Mouse (Mus musculus) kidney, postnatal 0 days (tissue): ENCODE data around the gene Hmgcr. TPM values are rescaled to one million over a fixed set of nuclear protein-coding genes. Genes with fewer than 3 reads are reported as not detected.

Source experiments
- ATAC-seq: fragments of 200-750 bp; cut with Nextera tagmentation; replicated peaks from 2 replicates; pipeline ENCODE4 v1.8.0; 2017; ENCODE audit warnings: low read depth, moderate number of reproducible peaks, moderate TSS enrichment, moderate library complexity; ENCODE audit not compliant: low FRiP score
- DNase-seq: peaks from one replicate; pipeline ENCODE4 v3.0.0-alpha.2; 2016; ENCODE audit warnings: low spot score
- H3K27ac ChIP-seq: fragments of 300-500 bp; sonication (generic); 2 replicates; pipeline ENCODE4 v1.5.1; 2014; ENCODE audit warnings: mild to moderate bottlenecking
- H3K27me3 ChIP-seq: fragments of 300-500 bp; sonication (generic); 2 replicates; pipeline ENCODE4 v1.6.1; 2014; ENCODE audit warnings: low read length, mixed read lengths; ENCODE audit not compliant: insufficient read depth
- H3K36me3 ChIP-seq: fragments of 300-500 bp; sonication (generic); 2 replicates; pipeline ENCODE4 v1.6.1; 2014; ENCODE audit warnings: low read length, mixed read lengths; ENCODE audit not compliant: insufficient read depth
- H3K4me1 ChIP-seq: fragments of 300-500 bp; sonication (generic); replicated peaks from 2 replicates; pipeline ENCODE4 v1.6.1; 2014; ENCODE audit warnings: antibody characterized with exemption, low read length, mixed read lengths; ENCODE audit not compliant: insufficient read depth
- H3K4me2 ChIP-seq: fragments of 300-500 bp; sonication (generic); 2 replicates; pipeline ENCODE4 v1.6.1; 2014; ENCODE audit warnings: mild to moderate bottlenecking, low read length, moderate library complexity, mixed read lengths
- H3K4me3 ChIP-seq: fragments of 300-500 bp; sonication (generic); replicated peaks from 2 replicates; pipeline ENCODE4 v1.5.1; 2014; ENCODE audit warnings: low read depth, low read length
- H3K9ac ChIP-seq: fragments of 300-500 bp; sonication (generic); 2 replicates; pipeline ENCODE4 v1.6.1; 2014; ENCODE audit warnings: low read depth, low read length
- H3K9me3 ChIP-seq: fragments of 300-500 bp; sonication (generic); replicated peaks from 2 replicates; pipeline ENCODE4 v1.6.1; 2016; ENCODE audit warnings: low read length, inconsistent platforms, mixed read lengths
- CTCF ChIP-seq: IDR thresholded peaks from 2 replicates; pipeline ENCODE4 v1.5.1; 2016; ENCODE audit warnings: antibody characterized with exemption, low read depth, mild to moderate bottlenecking, moderate library complexity
- WGBS: fragments of 180-500 bp; shearing (Covaris S2); extraction: QIAGEN DNeasy Blood & Tissue Kit; methylation state at CpG from one replicate; pipeline ENCODE4 v1.1.7; 2014; 5-methylcytosine and 5-hydroxymethylcytosine counted together
- polyA plus RNA-seq: library from polyadenylated mRNA; unstranded; fragments of >200 nt; fragmentation: Nextera tagmentation; extraction: Ambion mirVana; gene quantifications from 2 replicates; pipeline ENCODE4 v1.2.1, GENCODE M21; 2015

Hmgcr gene
- polyA plus RNA-seq, 1 experiment from 2014 or later, result 36.7 TPM

DNA sequence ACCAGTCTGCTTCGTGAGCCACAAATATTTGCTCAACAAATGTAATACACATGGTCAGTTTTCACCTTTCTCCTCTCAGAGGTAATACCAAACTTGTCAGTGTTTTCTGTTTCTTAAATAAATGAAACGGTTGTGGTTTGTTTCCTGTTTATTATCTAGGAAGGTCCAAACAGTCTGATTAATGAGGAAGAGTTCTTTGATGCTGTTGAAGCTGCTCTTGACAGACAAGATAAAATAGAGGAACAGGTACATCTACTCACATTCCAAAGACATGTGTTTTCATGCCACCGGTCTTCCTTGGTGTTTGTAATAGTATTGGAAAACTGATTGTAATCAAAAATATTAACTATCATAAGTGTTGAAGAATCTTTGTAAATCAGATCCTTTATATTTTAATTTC, 56.1 kb downstream of the Hmgcr start:
- Histone ChIP-seq H3K9ac (no peak overlapping the region), H3K4me3 (no peak overlapping the region), H3K36me3 (peaks cover 15% of the 10 kb centered on the region; the same call in 1 of the 2 replicates), H3K27ac (no peak overlapping the region), H3K4me1 (no peaks in the 10 kb centered on the region), H3K4me2 (no peak overlapping the region), H3K9me3 (no peaks in the 10 kb centered on the region), H3K27me3 (no peaks in the 10 kb centered on the region)
- DNase-seq, result no peak
- TF ChIP-seq CTCF, result no peak
- ATAC-seq, result no peak
- WGBS, result 88% methylated on average over 3 of the region's 3 CpGs

GRCm38 (mm10) chr13:96604242-96604641, 66.5 kb downstream of the Hmgcr start:
- Histone ChIP-seq H3K9ac (no peak overlapping the region), H3K4me2 (no peak overlapping the region), H3K4me1 (no peaks in the 10 kb centered on the region), H3K9me3 (no peaks in the 10 kb centered on the region), H3K27me3 (no peaks in the 10 kb centered on the region), H3K27ac (no peak overlapping the region), H3K4me3 (no peak overlapping the region), H3K36me3 (peaks cover 22% of the 10 kb centered on the region; the same call in 1 of the 2 replicates)
- DNase-seq (no peak), ATAC-seq (no peak)
- WGBS, result 94% methylated on average over 2 of the region's 2 CpGs
- TF ChIP-seq CTCF, result no peak

- Histone ChIP-seq H3K27ac (no peak overlapping the region), H3K4me1 (no peaks in the 10 kb centered on the region), H3K9me3 (no peaks in the 10 kb centered on the region), H3K4me3 (no peak overlapping the region), H3K4me2 (no peak overlapping the region), H3K27me3 (no peaks in the 10 kb centered on the region), H3K9ac (no peak overlapping the region), H3K36me3 (peaks cover 11% of the 10 kb centered on the region; the same call in 1 of the 2 replicates)
- no peak for DNase-seq
- 90% methylated on average over 9 of the region's 9 CpGs for WGBS
- TF ChIP-seq CTCF, result no peak
- no peak for ATAC-seq
Measured at GRCm38 (mm10) chr13:96599182-96599581, 71.6 kb downstream of the Hmgcr start.

Other genes with a start within 250 kb of the Hmgcr start
- gene Ankdd1b, start 199.7 kb downstream of the Hmgcr start, polyA plus RNA-seq, result 0.22 and 0.32 TPM in 2 replicates
- gene Gm17622, start 180.2 kb downstream of the Hmgcr start, polyA plus RNA-seq, result not detected in 2 replicates
- 4.1 and 5.2 TPM in 2 replicates for gene Polk, start 128.4 kb downstream of the Hmgcr start, polyA plus RNA-seq
- gene Col4a3bp, start 128.3 kb downstream of the Hmgcr start, polyA plus RNA-seq, result 6.5 and 6.7 TPM in 2 replicates
- not detected in 2 replicates for gene Ankrd31, start 77.3 kb upstream of the Hmgcr start, polyA plus RNA-seq